Mouse (Mus musculus): Measurements from ENCODE around the gene Cdk20.

Cdk20 gene

DNA sequence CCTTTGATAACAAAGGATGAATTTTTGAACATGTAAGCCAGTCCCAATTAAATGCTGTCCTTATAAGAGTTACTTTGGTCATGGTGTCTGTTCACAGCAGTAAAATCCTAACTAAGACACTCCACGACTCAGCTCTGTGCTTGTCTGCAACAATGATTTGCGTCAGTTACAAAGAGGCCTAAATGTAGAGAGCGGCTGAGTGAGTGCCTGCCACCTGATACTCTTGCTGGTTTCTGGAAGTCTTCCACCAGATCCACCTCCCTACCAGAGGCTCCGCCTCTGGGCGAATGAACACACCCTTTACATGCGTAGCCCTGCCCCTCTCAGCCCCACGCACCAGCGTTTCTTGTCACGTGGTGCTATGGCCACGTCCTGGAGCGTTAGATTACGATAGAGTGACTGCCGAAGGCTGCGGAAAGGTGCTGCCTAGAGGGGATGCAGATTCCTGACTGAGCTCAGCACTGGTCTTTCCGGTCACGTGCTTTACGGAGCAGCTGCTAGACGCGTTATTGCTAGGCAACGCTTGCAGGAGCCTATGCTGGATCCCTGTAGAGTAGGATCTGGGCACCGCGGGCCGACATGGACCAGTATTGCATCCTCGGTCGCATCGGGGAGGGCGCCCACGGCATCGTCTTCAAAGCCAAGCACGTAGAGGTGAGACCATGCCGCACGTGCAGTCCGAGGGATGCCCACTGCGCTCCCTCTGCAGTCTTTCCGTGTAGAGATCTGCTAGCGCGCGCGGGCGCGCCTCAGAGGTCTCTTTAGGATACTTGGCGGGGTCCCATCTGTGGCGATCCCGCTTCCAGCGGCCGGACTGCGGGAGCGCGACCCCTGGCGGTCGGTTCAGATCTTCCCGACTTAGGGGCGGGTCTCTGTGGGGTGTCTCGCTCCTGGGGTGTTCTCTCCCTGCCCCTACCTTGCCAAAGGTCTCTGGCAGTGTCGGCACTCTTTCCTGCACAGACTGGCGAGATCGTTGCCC, at the start of gene Cdk20:
Cdk20 (plus strand) TSS at position 298 of the 979 bp plus-strand sequence.
- peak; percentile 90 to 91 for DNase-seq

- no peak for DNase-seq
Measured at GRCm38 (mm10) chr13:64384937-64385336, 47.2 kb upstream of the Cdk20 start.

DNA sequence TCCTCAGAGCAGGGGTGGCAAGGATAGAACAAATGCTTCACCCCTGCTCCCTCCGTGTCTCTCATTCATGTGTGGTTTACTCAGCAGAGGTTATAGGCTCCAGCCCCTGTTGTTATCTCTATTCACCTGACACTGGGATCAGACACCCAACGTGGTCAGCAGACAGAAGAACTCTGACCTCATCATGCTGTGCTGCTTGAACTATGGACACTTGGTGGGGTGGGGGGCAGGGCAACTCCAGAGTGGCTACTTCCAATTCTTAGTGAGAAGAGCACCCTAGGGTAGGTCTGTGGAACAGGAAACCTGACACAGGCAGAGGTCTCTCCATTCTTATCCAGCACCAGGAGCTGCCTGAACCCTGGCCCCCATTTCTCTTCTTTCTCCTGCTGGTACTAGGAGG, 46.1 kb upstream of the Cdk20 start:
- no peak for DNase-seq

GRCm38 (mm10) chr13:64388415-64388814, 43.7 kb upstream of the Cdk20 start:
- DNase-seq: no peak

DNA sequence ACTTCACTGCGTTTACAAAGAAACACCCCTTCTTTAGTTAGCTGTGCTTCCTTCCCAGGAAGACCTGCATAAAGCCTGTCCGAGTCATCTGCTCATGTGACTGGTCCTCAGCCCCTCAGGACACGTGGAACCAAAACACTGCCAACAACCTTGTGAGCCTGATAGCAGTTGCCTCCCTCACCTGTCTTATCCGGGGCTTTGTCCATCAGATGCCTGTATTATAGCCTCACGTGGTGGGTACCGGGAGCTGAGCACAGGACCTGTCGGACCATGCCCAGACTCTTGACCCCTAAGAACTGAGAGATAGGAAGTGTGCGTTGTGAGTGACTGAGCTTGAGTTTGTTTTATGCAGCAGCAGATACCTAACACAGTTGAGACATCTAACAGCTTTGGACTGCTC, 35.1 kb upstream of the Cdk20 start:
- no peak for DNase-seq

DNA sequence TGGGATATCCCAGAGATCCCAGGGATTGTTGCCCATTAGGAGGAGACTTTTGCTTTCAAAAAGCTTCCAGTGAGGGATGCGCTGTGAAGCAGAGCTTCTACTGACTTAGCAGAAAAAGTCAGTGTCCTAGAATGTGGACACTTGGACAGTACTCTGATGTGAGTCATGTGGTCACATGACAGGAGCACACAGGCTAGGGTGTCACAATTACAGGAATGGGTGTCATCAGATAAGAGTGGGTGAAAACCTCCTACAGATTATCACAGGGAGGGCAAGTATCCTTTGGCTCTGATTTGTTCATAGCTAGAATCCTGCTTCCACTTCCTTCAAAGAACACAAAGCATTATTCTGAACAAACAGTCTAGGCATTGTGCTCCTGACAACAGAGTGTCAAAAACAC, 34.0 kb upstream of the Cdk20 start:
- DNase-seq: no peak

- no peak for DNase-seq
Measured at GRCm38 (mm10) chr13:64399906-64400305, 32.2 kb upstream of the Cdk20 start.

DNA sequence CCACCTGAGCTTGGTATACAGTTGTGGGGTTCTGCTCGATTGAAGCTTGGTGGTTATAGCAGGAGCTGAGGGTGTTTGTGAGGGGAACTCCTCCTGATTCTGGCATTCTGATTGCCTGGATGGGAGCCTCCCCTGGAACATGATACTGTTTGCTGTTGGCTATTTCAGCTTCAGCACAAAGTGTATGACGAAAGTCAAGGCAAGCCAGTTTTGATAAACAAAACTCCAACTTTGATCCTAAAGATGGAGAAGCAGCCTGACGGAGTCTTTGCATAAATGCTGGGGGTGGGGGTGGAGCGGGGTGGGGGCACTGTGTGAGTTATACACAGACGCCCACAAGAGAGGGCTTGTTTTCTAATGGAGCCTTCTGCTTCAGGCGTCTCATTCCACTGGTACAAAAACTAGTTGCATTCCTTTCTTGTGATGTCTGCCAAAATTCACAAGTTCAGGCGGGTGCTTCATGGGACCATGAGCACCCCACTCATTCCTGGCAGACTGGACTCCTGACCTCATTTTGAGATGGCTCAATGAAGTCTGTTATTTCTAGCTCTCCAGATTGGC, 31.2 kb upstream of the Cdk20 start:
- no peak for DNase-seq

DNA sequence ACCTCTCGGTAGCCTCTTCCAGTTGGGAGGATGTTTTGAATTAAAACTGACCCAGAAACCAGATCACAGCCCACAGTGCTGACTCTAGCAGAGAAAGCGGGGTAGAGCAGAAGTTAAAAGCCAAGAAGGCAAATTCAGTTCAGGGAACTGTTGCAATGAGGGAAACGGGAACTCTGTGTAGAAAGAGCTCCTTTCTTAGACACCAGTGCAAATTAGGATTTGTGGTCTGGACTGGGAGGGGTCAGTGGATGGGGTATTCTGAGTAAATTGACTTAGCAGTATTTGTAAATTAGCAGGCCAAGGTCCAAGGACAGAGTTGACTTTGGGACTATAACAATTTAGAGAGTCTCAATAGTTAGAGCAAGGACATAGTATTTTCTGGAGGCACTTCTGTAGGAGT, 30.1 kb upstream of the Cdk20 start:
- DNase-seq: no peak

GRCm38 (mm10) chr13:64402504-64402949, 29.6 kb upstream of the Cdk20 start:
- no peak for DNase-seq

GRCm38 (mm10) chr13:64402951-64403460, 29.1 kb upstream of the Cdk20 start:
- no peak for DNase-seq

- DNase-seq: no peak
Measured at GRCm38 (mm10) chr13:64403519-64403918, 28.6 kb upstream of the Cdk20 start.

GRCm38 (mm10) chr13:64405550-64405949, 26.6 kb upstream of the Cdk20 start:
- peak; percentile 3 to 12 for DNase-seq

DNA sequence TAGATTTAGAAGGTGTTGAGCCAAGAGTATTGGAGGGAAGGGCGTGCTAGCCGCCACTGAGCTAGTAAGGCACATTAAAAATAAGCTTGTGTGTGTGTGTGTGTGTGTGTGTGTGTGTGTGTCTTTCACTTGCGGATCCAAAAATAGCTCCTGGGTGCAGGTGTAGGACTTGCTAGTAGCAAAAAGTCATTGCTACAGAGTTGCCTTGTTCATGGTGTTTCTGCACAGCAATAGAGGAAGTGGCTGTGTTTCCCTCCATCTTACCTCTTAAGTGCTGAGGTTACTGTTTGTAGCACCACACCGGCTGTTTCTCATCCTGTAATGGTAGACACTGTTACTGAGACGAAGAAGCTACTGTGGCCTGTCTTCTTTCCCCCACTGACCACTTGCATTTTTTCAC, 24.1 kb upstream of the Cdk20 start:
- no peak for DNase-seq

DNA sequence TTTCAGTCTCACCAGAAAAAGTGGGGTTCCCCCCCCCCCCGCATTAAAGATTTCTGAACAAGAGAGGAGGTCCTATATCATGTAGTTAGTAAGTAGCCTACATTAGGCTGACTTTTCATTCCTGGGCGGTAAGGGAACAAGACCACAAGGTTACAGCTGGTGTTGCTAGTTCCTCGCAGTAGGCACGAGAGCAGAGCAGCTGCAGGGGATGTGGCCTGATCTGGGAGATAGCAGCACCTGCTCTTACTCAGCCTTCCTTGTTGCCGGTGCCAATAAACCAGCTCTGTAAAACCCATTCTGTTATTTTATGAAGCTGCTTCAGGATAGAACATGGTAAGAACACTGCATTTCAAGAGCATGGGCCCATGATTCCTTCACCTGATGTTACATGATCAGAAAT, 21.5 kb upstream of the Cdk20 start:
- no peak for DNase-seq

DNA sequence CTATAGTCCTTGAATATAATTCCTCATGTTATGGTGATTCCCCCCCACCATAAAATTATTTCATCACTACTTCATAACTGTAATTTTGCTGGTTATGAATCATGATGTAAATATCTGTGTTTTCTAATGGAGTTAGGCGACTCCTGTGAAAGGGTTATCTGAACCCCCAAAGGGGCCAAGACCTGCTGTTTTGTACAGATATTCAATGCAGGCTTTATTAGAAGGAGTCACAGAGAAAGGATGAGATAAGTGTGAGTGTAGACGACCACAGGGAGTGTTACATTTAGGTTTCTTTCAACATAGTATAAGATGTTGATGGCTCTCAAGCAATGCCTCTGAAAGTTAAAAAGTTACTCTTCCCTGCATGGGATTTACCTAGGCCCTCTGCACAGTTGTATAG, 20.8 kb upstream of the Cdk20 start:
- no peak for DNase-seq

DNA sequence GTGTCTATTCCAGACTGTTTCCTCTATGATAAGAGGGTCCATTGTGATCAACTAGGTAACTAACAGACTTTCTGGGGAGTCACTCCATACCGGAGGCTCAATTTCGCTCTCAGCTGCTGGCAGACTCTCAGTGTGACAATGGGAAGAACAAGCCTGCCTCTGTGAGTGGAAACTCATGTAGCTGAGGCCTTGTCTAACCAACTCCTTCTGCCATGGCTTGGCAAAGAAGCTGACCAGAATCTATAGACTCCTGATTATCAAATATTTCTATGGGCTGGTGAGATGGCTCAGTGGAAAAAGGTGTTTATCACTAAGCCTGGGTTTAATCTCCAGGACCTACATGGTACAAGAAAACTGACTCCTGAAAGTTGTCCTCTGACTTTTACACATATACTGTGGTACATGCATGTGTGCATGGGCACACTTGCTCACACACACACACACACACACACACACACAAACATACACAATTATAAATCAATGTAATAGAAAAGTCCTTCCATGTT, 19.3 kb upstream of the Cdk20 start:
- DNase-seq: no peak

GRCm38 (mm10) chr13:64415659-64416058, 16.5 kb upstream of the Cdk20 start:
- DNase-seq: no peak

GRCm38 (mm10) chr13:64416955-64417601, 15.0 kb upstream of the Cdk20 start:
- no peak for DNase-seq

- DNase-seq: no peak
Measured at GRCm38 (mm10) chr13:64420847-64421246, 11.3 kb upstream of the Cdk20 start.

- no peak for DNase-seq
Measured at GRCm38 (mm10) chr13:64421386-64421785, 10.7 kb upstream of the Cdk20 start.

GRCm38 (mm10) chr13:64421952-64422606, 10.0 kb upstream of the Cdk20 start:
- no peak for DNase-seq

GRCm38 (mm10) chr13:64422607-64422957, 9.5 kb upstream of the Cdk20 start:
- DNase-seq: no peak
